In the genomic region with DNA sequence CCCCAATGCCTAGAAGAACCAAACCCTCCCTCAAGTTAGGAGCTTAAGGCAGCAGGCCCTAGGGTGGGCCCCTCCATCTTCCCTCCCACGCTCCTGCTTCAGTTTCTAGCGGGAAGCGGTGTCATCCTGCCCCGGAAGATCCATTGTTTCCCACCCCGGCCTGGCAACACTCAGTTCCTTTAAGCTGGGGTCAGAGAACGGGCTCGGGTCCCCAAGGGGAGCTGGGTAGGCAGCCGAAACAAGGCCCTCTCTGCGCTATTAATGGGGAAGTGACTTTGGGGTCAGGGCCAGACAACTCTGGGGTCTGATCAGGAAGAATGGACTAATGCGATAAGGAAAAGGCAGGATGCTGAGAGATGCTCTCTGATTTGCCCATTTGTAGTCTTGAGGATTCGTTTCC, we compare ENCODE assay signal across 8 mouse cellular contexts. TPM values are rescaled to one million over a fixed set of nuclear protein-coding genes. Genes with fewer than 3 reads are reported as not detected.
DNase-seq lines count a peak whose midpoint lies in the region; ATAC-seq and TF ChIP-seq lines count a peak whose summit lies in the region.

No protein-coding gene starts in this region.

- 12% methylated on average over 11 of the region's 11 CpGs for WGBS in bone marrow, adult 2 months
- 26% methylated on average over 11 of the region's 11 CpGs for WGBS in forebrain, postnatal 0 days
- 23% methylated on average over 11 of the region's 11 CpGs for WGBS in hindbrain, embryonic 14.5 days
- 41% methylated on average over 11 of the region's 11 CpGs for WGBS in limb, embryonic 15.5 days
- 32% methylated on average over 11 of the region's 11 CpGs for WGBS in neural tube, embryonic 11.5 days

- peaks cover 4% of the 10 kb centered on the region; the same call in 1 of the 2 replicates for H3K4me1 ChIP-seq in bone marrow, adult 2 months (ENCODE audit: control insufficient read depth, insufficient read depth, low read length)
- peaks cover 10% of the 10 kb centered on the region; the same call in 1 of the 2 replicates for H3K4me1 ChIP-seq in forebrain, postnatal 0 days (ENCODE audit: insufficient read depth)
- H3K4me1 ChIP-seq in hindbrain, embryonic 14.5 days (replicated peaks; ENCODE audit: control insufficient read depth, insufficient read depth, low read length), result peaks cover 15% of the 10 kb centered on the region
- H3K4me1 ChIP-seq in limb, embryonic 15.5 days, result peaks cover 55% of the 10 kb centered on the region
- H3K4me1 ChIP-seq in neural tube, embryonic 11.5 days (ENCODE audit: control insufficient read depth, insufficient read depth, low read length), result peaks cover 23% of the 10 kb centered on the region

- ATAC-seq in cerebellum, adult (ENCODE audit: insufficient number of reproducible peaks, low FRiP score, low TSS enrichment), result no peak
- ATAC-seq in forebrain, postnatal 0 days, result no peak
- no peak for ATAC-seq in hindbrain, embryonic 14.5 days (ENCODE audit: low FRiP score)
- ATAC-seq in limb, embryonic 15.5 days (ENCODE audit: insufficient number of reproducible peaks, low FRiP score, low TSS enrichment, low read depth), result no peak
- ATAC-seq in neural tube, embryonic 11.5 days (ENCODE audit: insufficient read depth, low FRiP score, low TSS enrichment), result no peak

- DNase-seq in cerebellum, adult 11-12 months, result peak; percentile 65
- peak; percentile 17 for DNase-seq in forebrain, postnatal 0 days
- DNase-seq in hindbrain, embryonic 14.5 days (ENCODE audit: low spot score), result no peak
- no peak for DNase-seq in neural tube, embryonic 11.5 days (ENCODE audit: low spot score)
- no peak for DNase-seq in layer of hippocampus, adult 18-20 months (ENCODE audit: low spot score in 2 of 2)

- H3K4me2 ChIP-seq in forebrain, postnatal 0 days (ENCODE audit: low read depth), result peak overlapping the region; percentile 77
- H3K4me2 ChIP-seq in hindbrain, embryonic 14.5 days (replicated peaks), result peak overlapping the region; percentile 93
- H3K4me2 ChIP-seq in limb, embryonic 15.5 days, result peak overlapping the region; percentile 62
- H3K4me2 ChIP-seq in neural tube, embryonic 11.5 days (ENCODE audit: low read depth), result peak overlapping the region; percentile 78

- H3K9ac ChIP-seq in forebrain, postnatal 0 days, result peak overlapping the region; percentile 95; the same call in 1 of the 2 replicates
- peak overlapping the region; percentile 87 for H3K9ac ChIP-seq in hindbrain, embryonic 14.5 days
- no peak overlapping the region for H3K9ac ChIP-seq in limb, embryonic 15.5 days
- H3K9ac ChIP-seq in neural tube, embryonic 11.5 days (ENCODE audit: low read length), result no peak overlapping the region

- H3K27ac ChIP-seq in bone marrow, adult 2 months (ENCODE audit: control insufficient read depth, insufficient read depth, low read depth, low read length, poor library complexity), result peak overlapping the region; percentile 25; the same call in 1 of the 2 replicates
- H3K27ac ChIP-seq in forebrain, postnatal 0 days (ENCODE audit: low read depth, low read length), result peak overlapping the region; percentile 98; the same call in 1 of the 2 replicates
- H3K27ac ChIP-seq in hindbrain, embryonic 14.5 days, result 0 out of 2 replicates have a peak overlapping the region, but pooled peaks have one; percentile 98
- peak overlapping the region; percentile 99; the same call in 1 of the 2 replicates for H3K27ac ChIP-seq in limb, embryonic 15.5 days
- H3K27ac ChIP-seq in neural tube, embryonic 11.5 days (ENCODE audit: low read depth, low read length), result 0 out of 2 replicates have a peak overlapping the region, but pooled peaks have one; percentile 34

- no peak for TF ChIP-seq POLR2A in bone marrow, adult 2 months (IDR thresholded peaks at IDR 0.05; ENCODE audit: borderline replicate concordance, control insufficient read depth, low read depth, low read length)

- H3K4me3 ChIP-seq in bone marrow, adult 2 months (replicated peaks; ENCODE audit: control insufficient read depth, low read depth, low read length), result peak overlapping the region; percentile 74
- no peak overlapping the region; the same call in 1 of the 2 replicates for H3K4me3 ChIP-seq in forebrain, postnatal 0 days (ENCODE audit: low read depth, low read length)
- peak overlapping the region; percentile 64; the same call in 1 of the 2 replicates for H3K4me3 ChIP-seq in hindbrain, embryonic 14.5 days (replicated peaks; ENCODE audit: low read length)
- H3K4me3 ChIP-seq in limb, embryonic 15.5 days, result peak overlapping the region; percentile 70
- peak overlapping the region; percentile 63; the same call in 1 of the 2 replicates for H3K4me3 ChIP-seq in neural tube, embryonic 11.5 days (ENCODE audit: low read depth, low read length)

- no peak for TF ChIP-seq CTCF in bone marrow, adult 2 months (IDR thresholded peaks at IDR 0.05; ENCODE audit: control insufficient read depth, insufficient read depth, low read length)
- TF ChIP-seq CTCF in forebrain, postnatal 0 days (IDR thresholded peaks at IDR 0.05; ENCODE audit: low read depth), result no peak

- peaks cover 30% of the 10 kb centered on the region for H3K36me3 ChIP-seq in forebrain, postnatal 0 days (ENCODE audit: insufficient read depth)
- H3K36me3 ChIP-seq in hindbrain, embryonic 14.5 days (replicated peaks; ENCODE audit: control insufficient read depth, insufficient read depth), result peaks cover 49% of the 10 kb centered on the region
- H3K36me3 ChIP-seq in limb, embryonic 15.5 days, result peaks cover 27% of the 10 kb centered on the region
- H3K36me3 ChIP-seq in neural tube, embryonic 11.5 days (ENCODE audit: control insufficient read depth, insufficient read depth, low read length), result peaks cover 22% of the 10 kb centered on the region

- no peaks in the 10 kb centered on the region for H3K9me3 ChIP-seq in forebrain, postnatal 0 days (ENCODE audit: low read length)
- H3K9me3 ChIP-seq in hindbrain, embryonic 14.5 days (ENCODE audit: control insufficient read depth, low read length), result no peaks in the 10 kb centered on the region
- no peaks in the 10 kb centered on the region for H3K9me3 ChIP-seq in limb, embryonic 15.5 days
- H3K9me3 ChIP-seq in neural tube, embryonic 11.5 days (ENCODE audit: control insufficient read depth, low read length), result no peaks in the 10 kb centered on the region

- H3K27me3 ChIP-seq in forebrain, postnatal 0 days (ENCODE audit: insufficient read depth, low read length), result no peaks in the 10 kb centered on the region
- 0 out of 2 replicates have a peak, but pooled peaks cover 7% of the 10 kb centered on the region for H3K27me3 ChIP-seq in hindbrain, embryonic 14.5 days (ENCODE audit: control insufficient read depth, insufficient read depth, low read length)
- peaks cover 9% of the 10 kb centered on the region; the same call in 1 of the 2 replicates for H3K27me3 ChIP-seq in limb, embryonic 15.5 days
- H3K27me3 ChIP-seq in neural tube, embryonic 11.5 days (ENCODE audit: control insufficient read depth, insufficient read depth, low read length), result 0 out of 2 replicates have a peak, but pooled peaks cover 4% of the 10 kb centered on the region

RNA-seq across cellular contexts. Expression of a gene that starts 1.3 kb away (rescaled TPM):
- 1.6 TPM in 1 of 2 replicates, not detected in the other for polyA plus RNA-seq in bone marrow, adult 2 months (2011; ENCODE audit: insufficient read depth, insufficient read length, low replicate concordance, missing spikeins)
- total RNA-seq in forebrain, postnatal 0 days (2014; rRNA removed), result 2.0 and 2.4 TPM in 2 replicates
- 6.8 and 7.7 TPM in 2 replicates for polyA plus RNA-seq in forebrain, postnatal 0 days (2015; fragmentation: Nextera tagmentation; extraction: Ambion mirVana)
- polyA plus RNA-seq in hindbrain, embryonic 14.5 days (2014; fragmentation: Nextera tagmentation; extraction: Ambion mirVana), result 5.4 and 7.7 TPM in 2 replicates
- polyA plus RNA-seq in limb, embryonic 15.5 days (2015; fragmentation: Nextera tagmentation; extraction: Ambion mirVana), result 18.8 and 20.4 TPM in 2 replicates
- 13.1 and 17.2 TPM in 2 replicates for polyA plus RNA-seq in neural tube, embryonic 11.5 days (2014; fragmentation: Nextera tagmentation; extraction: Ambion mirVana)
- 1 to 10 TPM; 2.5 to 2.7 TPM for total RNA-seq in layer of hippocampus, adult 18-20 months (2021)

RNA-seq across cellular contexts. Expression of a gene that starts 1.3 kb away (rescaled TPM):
- 5.1 and 9.1 TPM in 2 replicates for polyA plus RNA-seq in bone marrow, adult 2 months (2011; ENCODE audit: insufficient read depth, insufficient read length, low replicate concordance, missing spikeins)
- total RNA-seq in forebrain, postnatal 0 days (2014; rRNA removed), result 21.1 and 28.9 TPM in 2 replicates
- polyA plus RNA-seq in forebrain, postnatal 0 days (2015; fragmentation: Nextera tagmentation; extraction: Ambion mirVana), result 17.0 and 24.2 TPM in 2 replicates
- polyA plus RNA-seq in hindbrain, embryonic 14.5 days (2014; fragmentation: Nextera tagmentation; extraction: Ambion mirVana), result 23.9 and 26.7 TPM in 2 replicates
- polyA plus RNA-seq in limb, embryonic 15.5 days (2015; fragmentation: Nextera tagmentation; extraction: Ambion mirVana), result 30.2 and 36.6 TPM in 2 replicates
- polyA plus RNA-seq in neural tube, embryonic 11.5 days (2014; fragmentation: Nextera tagmentation; extraction: Ambion mirVana), result 44.7 and 48.4 TPM in 2 replicates
- total RNA-seq in layer of hippocampus, adult 18-20 months (2021), result 10 to 100 TPM; 47.8 to 51.2 TPM

RNA-seq across cellular contexts. Expression of a gene that starts 1.5 kb away (rescaled TPM):
- polyA plus RNA-seq in bone marrow, adult 2 months (2011; ENCODE audit: insufficient read depth, insufficient read length, low replicate concordance, missing spikeins), result 23.1 and 43.9 TPM in 2 replicates
- 47.7 and 59.2 TPM in 2 replicates for total RNA-seq in forebrain, postnatal 0 days (2014; rRNA removed)
- 125 and 141 TPM in 2 replicates for polyA plus RNA-seq in forebrain, postnatal 0 days (2015; fragmentation: Nextera tagmentation; extraction: Ambion mirVana)
- 117 and 130 TPM in 2 replicates for polyA plus RNA-seq in hindbrain, embryonic 14.5 days (2014; fragmentation: Nextera tagmentation; extraction: Ambion mirVana)
- polyA plus RNA-seq in limb, embryonic 15.5 days (2015; fragmentation: Nextera tagmentation; extraction: Ambion mirVana), result 143 and 144 TPM in 2 replicates
- 125 and 129 TPM in 2 replicates for polyA plus RNA-seq in neural tube, embryonic 11.5 days (2014; fragmentation: Nextera tagmentation; extraction: Ambion mirVana)
- 100 to 1,000 TPM; 107 to 123 TPM for total RNA-seq in layer of hippocampus, adult 18-20 months (2021)

RNA-seq across cellular contexts. Expression of a gene that starts 16.7 kb away (rescaled TPM):
- 13.7 and 29.2 TPM in 2 replicates for polyA plus RNA-seq in bone marrow, adult 2 months (2011; ENCODE audit: insufficient read depth, insufficient read length, low replicate concordance, missing spikeins)
- total RNA-seq in forebrain, postnatal 0 days (2014; rRNA removed), result 10.2 and 15.0 TPM in 2 replicates
- polyA plus RNA-seq in forebrain, postnatal 0 days (2015; fragmentation: Nextera tagmentation; extraction: Ambion mirVana), result 18.1 and 30.2 TPM in 2 replicates
- polyA plus RNA-seq in hindbrain, embryonic 14.5 days (2014; fragmentation: Nextera tagmentation; extraction: Ambion mirVana), result 26.8 and 33.0 TPM in 2 replicates
- 30.8 and 32.0 TPM in 2 replicates for polyA plus RNA-seq in limb, embryonic 15.5 days (2015; fragmentation: Nextera tagmentation; extraction: Ambion mirVana)
- polyA plus RNA-seq in neural tube, embryonic 11.5 days (2014; fragmentation: Nextera tagmentation; extraction: Ambion mirVana), result 37.9 and 42.0 TPM in 2 replicates
- total RNA-seq in layer of hippocampus, adult 18-20 months (2021), result 10 to 100 TPM; 35.7 to 39.3 TPM

RNA-seq across cellular contexts. Expression of a gene that starts 27.6 kb away (rescaled TPM):
- polyA plus RNA-seq in bone marrow, adult 2 months (2011; ENCODE audit: insufficient read depth, insufficient read length, low replicate concordance, missing spikeins), result 49.6 and 54.5 TPM in 2 replicates
- 356 and 381 TPM in 2 replicates for total RNA-seq in forebrain, postnatal 0 days (2014; rRNA removed)
- polyA plus RNA-seq in forebrain, postnatal 0 days (2015; fragmentation: Nextera tagmentation; extraction: Ambion mirVana), result 55.3 and 74.7 TPM in 2 replicates
- 67.5 and 76.6 TPM in 2 replicates for polyA plus RNA-seq in hindbrain, embryonic 14.5 days (2014; fragmentation: Nextera tagmentation; extraction: Ambion mirVana)
- 77.4 and 89.3 TPM in 2 replicates for polyA plus RNA-seq in limb, embryonic 15.5 days (2015; fragmentation: Nextera tagmentation; extraction: Ambion mirVana)
- polyA plus RNA-seq in neural tube, embryonic 11.5 days (2014; fragmentation: Nextera tagmentation; extraction: Ambion mirVana), result 57.3 and 60.1 TPM in 2 replicates
- 100 to 1,000 TPM; 531 to 556 TPM for total RNA-seq in layer of hippocampus, adult 18-20 months (2021)

Comparison
In these comparisons a context has a peak if more than half of its experiments do, and no peak if none do; other contexts are left out.
1. DNase-seq: peak in cerebellum, adult 11-12 months (single experiment) and forebrain, postnatal 0 days (single experiment); none in hindbrain, embryonic 14.5 days (single experiment), neural tube, embryonic 11.5 days (single experiment) and layer of hippocampus, adult 18-20 months (0 of 2).
2. H3K27ac ChIP-seq: peak in every context shown above with its lines; median percentile 99 in limb, embryonic 15.5 days; 98 in forebrain, postnatal 0 days; 98 in hindbrain, embryonic 14.5 days; 34 in neural tube, embryonic 11.5 days; 25 in bone marrow, adult 2 months.
3. H3K9ac ChIP-seq: peak in forebrain, postnatal 0 days (single experiment) and hindbrain, embryonic 14.5 days (single experiment); none in limb, embryonic 15.5 days (single experiment) and neural tube, embryonic 11.5 days (single experiment).
4. Peak in every context shown above with its lines, with median percentiles within 50 percentile points of each other: H3K4me2 ChIP-seq.